Mouse (Mus musculus) ES-CJ7 (cell line): ENCODE measurements at regions not wholly inside any gene's neighbourhood (a gene's known extent, or its start where the extent isn't known, plus 50 kb on each side); places are given as distances from the start of the nearest gene placed in this dataset.

Experiments
- DNase-seq: peaks from one replicate; pipeline ENCODE4 v3.0.0; 2011; ENCODE audit warnings: low read depth, low spot score

GRCm38 (mm10) chr17:77452085-77452484 lies 748.0 kb upstream of the Crim1 start:
- no peak for DNase-seq

GRCm38 (mm10) chr17:77469678-77470077 lies 730.4 kb upstream of the Crim1 start:
- no peak for DNase-seq

- DNase-seq = peak; percentile 43
Observed at GRCm38 (mm10) chr17:77470195-77470594, 729.9 kb upstream of the Crim1 start.

- no peak for DNase-seq
Observed at GRCm38 (mm10) chr17:77471921-77472320, 728.1 kb upstream of the Crim1 start.
